Mouse (Mus musculus): ENCODE measurements at regions not wholly inside any gene's neighbourhood (a gene's known extent, or its start where the extent isn't known, plus 50 kb on each side); places are given as distances from the start of the nearest gene placed in this dataset.
A peak's percentile ranks its signal among the peaks of the same experiment; 100 is the strongest.
"Not testable (repeated sequence)": the region's sequence is repeated elsewhere in the genome, so short reads cannot be mapped to it uniquely, and the experiment has no call there.

GRCm38 (mm10) chr12:117327086-117327485 is 189.2 kb upstream of the Rapgef5 start:
- DNase-seq: not testable (repeated sequence)

GRCm38 (mm10) chr12:117330418-117330817 is 185.9 kb upstream of the Rapgef5 start:
- no peak for DNase-seq

GRCm38 (mm10) chr12:117336856-117337255 is 179.4 kb upstream of the Rapgef5 start:
- DNase-seq: no peak

- no peak for DNase-seq
These were observed 174.0 kb upstream of the Rapgef5 start for GRCm38 (mm10) chr12:117342321-117342720.

- no peak for DNase-seq
These were observed 173.2 kb upstream of the Rapgef5 start for GRCm38 (mm10) chr12:117343121-117343520.

GRCm38 (mm10) chr12:117343605-117344004 is 172.7 kb upstream of the Rapgef5 start:
- not testable (repeated sequence) for DNase-seq

GRCm38 (mm10) chr12:117344266-117345087 is 171.8 kb upstream of the Rapgef5 start:
- no peak for DNase-seq

- peak; percentile 4 for DNase-seq
These were observed 170.9 kb upstream of the Rapgef5 start for GRCm38 (mm10) chr12:117345088-117345977.

GRCm38 (mm10) chr12:117346091-117346490 is 170.2 kb upstream of the Rapgef5 start:
- no peak for DNase-seq

- no peak for DNase-seq
These were observed 169.1 kb upstream of the Rapgef5 start for GRCm38 (mm10) chr12:117347135-117347534.

- no peak for DNase-seq
These were observed 167.8 kb upstream of the Rapgef5 start for GRCm38 (mm10) chr12:117348516-117348915.

- peak; percentile 8 for DNase-seq
These were observed 164.4 kb upstream of the Rapgef5 start for GRCm38 (mm10) chr12:117351900-117352299.

- DNase-seq: no peak
These were observed 163.8 kb upstream of the Rapgef5 start for GRCm38 (mm10) chr12:117352511-117352910.

GRCm38 (mm10) chr12:117352938-117353337 is 163.3 kb upstream of the Rapgef5 start:
- peak; percentile 9 for DNase-seq

- DNase-seq: no peak
These were observed 158.5 kb upstream of the Rapgef5 start for GRCm38 (mm10) chr12:117357811-117358210.

- no peak for DNase-seq
These were observed 157.4 kb upstream of the Rapgef5 start for GRCm38 (mm10) chr12:117358891-117359290.

GRCm38 (mm10) chr12:117360215-117360614 is 156.1 kb upstream of the Rapgef5 start:
- DNase-seq: no peak

GRCm38 (mm10) chr12:117361826-117362225 is 154.5 kb upstream of the Rapgef5 start:
- no peak for DNase-seq

- DNase-seq: not testable (repeated sequence)
These were observed 152.8 kb upstream of the Rapgef5 start for GRCm38 (mm10) chr12:117363457-117363856.

- no peak for DNase-seq
These were observed 151.1 kb upstream of the Rapgef5 start for GRCm38 (mm10) chr12:117365181-117365580.

GRCm38 (mm10) chr12:117365876-117366275 is 150.4 kb upstream of the Rapgef5 start:
- DNase-seq: no peak

- DNase-seq: no peak
These were observed 137.9 kb upstream of the Rapgef5 start for GRCm38 (mm10) chr12:117378297-117378887.
